In the genomic region with DNA sequence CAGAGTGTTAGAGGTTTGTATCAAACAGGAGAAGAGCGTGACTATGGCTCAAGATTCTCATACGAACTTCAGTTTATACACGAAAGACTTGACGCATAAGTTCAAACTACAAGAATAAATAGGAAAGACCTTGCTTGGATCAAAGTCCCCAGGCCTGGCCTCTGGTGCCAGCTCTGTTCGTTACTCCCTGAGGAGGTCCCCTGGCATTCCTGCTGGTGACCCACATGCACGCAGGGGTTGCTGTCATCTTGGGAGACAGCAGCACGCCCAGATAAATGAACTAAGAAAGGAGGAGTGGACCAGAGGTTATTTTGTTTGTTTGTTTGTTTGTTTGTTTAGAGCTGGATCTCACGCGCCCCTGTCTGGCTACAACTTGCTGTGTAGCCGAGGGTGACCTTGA, we compare ENCODE assay signal across 26 mouse cellular contexts. TPM values are rescaled to one million over a fixed set of nuclear protein-coding genes. Genes with fewer than 3 reads are reported as not detected.
"Had no signal": no experiment of that assay in that cellular context is flagged by ENCODE, and none has a peak within 500 bp of the region (broad histone marks: within the 10 kb centered on the region; RNA-seq: fewer than 3 reads in every experiment).

No protein-coding gene starts in this region.

- ATAC-seq: hindbrain, postnatal 0 days; intestine, embryonic 16.5 days had no signal

- DNase-seq: gastrocnemius, postnatal 14 days; gastrocnemius, postnatal 36 days; heart, adult 11 months; heart, adult 2 months; heart, postnatal 14 days; heart, postnatal 36 days; kidney, adult 11 months; kidney, adult 2 months; kidney, adult 9 months; kidney, postnatal 14 days; kidney, postnatal 36 days; liver; liver, embryonic 13.5 days had no signal

- H3K4me1 ChIP-seq: kidney, embryonic 15.5 days; limb, embryonic 10.5 days; liver, embryonic 13.5 days; liver, embryonic 15.5 days had no signal

- H3K27ac ChIP-seq: heart, adult 2 months; heart, embryonic 13.5 days; heart, embryonic 15.5 days; hindbrain, embryonic 13.5 days; hindbrain, embryonic 15.5 days; hindbrain, postnatal 0 days; kidney, embryonic 15.5 days; kidney, postnatal 0 days; left cerebral cortex, adult 2 months; limb, embryonic 10.5 days; limb, embryonic 12.5 days; liver, embryonic 13.5 days; liver, embryonic 15.5 days had no signal

- H3K4me3 ChIP-seq: heart, adult 2 months; heart, embryonic 13.5 days; heart, embryonic 15.5 days; hindbrain, embryonic 13.5 days; hindbrain, embryonic 15.5 days; kidney, embryonic 15.5 days; left cerebral cortex, adult 2 months; limb, embryonic 10.5 days; limb, embryonic 12.5 days; liver, embryonic 13.5 days; liver, embryonic 15.5 days had no signal

RNA-seq across cellular contexts. Expression of gene Pxdn, which starts 48.8 kb away (rescaled TPM):
- total RNA-seq: hematopoietic stem cell, adult 5-6 weeks had no signal
